Mouse (Mus musculus) layer of hippocampus, adult 18-20 months (tissue): ENCODE data around the gene Adcyap1r1. TPM values are rescaled to one million over a fixed set of nuclear protein-coding genes. Genes with fewer than 3 reads are reported as not detected.
A peak's percentile ranks its signal among the peaks of the same experiment; 100 is the strongest.

Source experiments
- DNase-seq, 2 experiments: peaks; one replicate each; pipeline ENCODE4 v3.0.0; 2022; ENCODE audit warnings: low spot score in 2 of 2
- total RNA-seq, 2 experiments: library from RNA; stranded (reverse); gene quantifications; 2 replicates each; pipeline ENCODE4 v1.2.3; 2021

The Adcyap1r1 gene
- total RNA-seq, 2 experiments from 2014 or later, result 133 to 142 TPM

- DNase-seq, result no peak
These were observed 3.6 kb upstream of the Adcyap1r1 start for GRCm38 (mm10) chr6:55448199-55448598.

GRCm38 (mm10) chr6:55448976-55449678 is 2.7 kb upstream of the Adcyap1r1 start:
- DNase-seq, result no peak

- DNase-seq, result peak in 1 of 2 experiments; percentile 39
These were observed 603 bp downstream of the Adcyap1r1 start for GRCm38 (mm10) chr6:55452381-55452780.

GRCm38 (mm10) chr6:55453548-55453947 is 1.8 kb downstream of the Adcyap1r1 start:
- peak in 1 of 2 experiments; percentile 41 for DNase-seq

GRCm38 (mm10) chr6:55455641-55456040 is 3.9 kb downstream of the Adcyap1r1 start:
- no peak for DNase-seq

- DNase-seq, result no peak
These were observed 5.9 kb downstream of the Adcyap1r1 start for GRCm38 (mm10) chr6:55457727-55458126.

GRCm38 (mm10) chr6:55458156-55458555 is 6.4 kb downstream of the Adcyap1r1 start:
- DNase-seq, result peak in 1 of 2 experiments; percentile 51

- peak in 1 of 2 experiments; percentile 38 for DNase-seq
These were observed 8.0 kb downstream of the Adcyap1r1 start for GRCm38 (mm10) chr6:55459545-55460397.

GRCm38 (mm10) chr6:55461141-55461540 is 9.4 kb downstream of the Adcyap1r1 start:
- peak in 1 of 2 experiments; percentile 73 for DNase-seq

- no peak for DNase-seq
These were observed 9.9 kb downstream of the Adcyap1r1 start for GRCm38 (mm10) chr6:55461678-55462077.

- no peak for DNase-seq
These were observed 10.6 kb downstream of the Adcyap1r1 start for GRCm38 (mm10) chr6:55462394-55462793.

- no peak for DNase-seq
These were observed 12.2 kb downstream of the Adcyap1r1 start for GRCm38 (mm10) chr6:55463966-55464365.

- no peak for DNase-seq
These were observed 13.5 kb downstream of the Adcyap1r1 start for GRCm38 (mm10) chr6:55465311-55465710.

GRCm38 (mm10) chr6:55466301-55466761 is 14.6 kb downstream of the Adcyap1r1 start:
- no peak for DNase-seq

GRCm38 (mm10) chr6:55470691-55471090 is 18.9 kb downstream of the Adcyap1r1 start:
- no peak for DNase-seq

- DNase-seq, result no peak
These were observed 20.6 kb downstream of the Adcyap1r1 start for GRCm38 (mm10) chr6:55472381-55472780.

- DNase-seq, result no peak
These were observed 29.2 kb downstream of the Adcyap1r1 start for GRCm38 (mm10) chr6:55480988-55481387.

GRCm38 (mm10) chr6:55482471-55482870 is 30.7 kb downstream of the Adcyap1r1 start:
- peak in 1 of 2 experiments; percentile 65 for DNase-seq

GRCm38 (mm10) chr6:55483360-55483759 is 31.6 kb downstream of the Adcyap1r1 start:
- no peak for DNase-seq

GRCm38 (mm10) chr6:55484224-55484623 is 32.4 kb downstream of the Adcyap1r1 start:
- DNase-seq, result peak; percentile 82 to 83

GRCm38 (mm10) chr6:55485216-55485615 is 33.4 kb downstream of the Adcyap1r1 start:
- DNase-seq, result no peak

GRCm38 (mm10) chr6:55487726-55488125 is 35.9 kb downstream of the Adcyap1r1 start:
- DNase-seq, result no peak
